Comparison of ENCODE assay signal across 22 mouse cellular contexts in the genomic region with DNA sequence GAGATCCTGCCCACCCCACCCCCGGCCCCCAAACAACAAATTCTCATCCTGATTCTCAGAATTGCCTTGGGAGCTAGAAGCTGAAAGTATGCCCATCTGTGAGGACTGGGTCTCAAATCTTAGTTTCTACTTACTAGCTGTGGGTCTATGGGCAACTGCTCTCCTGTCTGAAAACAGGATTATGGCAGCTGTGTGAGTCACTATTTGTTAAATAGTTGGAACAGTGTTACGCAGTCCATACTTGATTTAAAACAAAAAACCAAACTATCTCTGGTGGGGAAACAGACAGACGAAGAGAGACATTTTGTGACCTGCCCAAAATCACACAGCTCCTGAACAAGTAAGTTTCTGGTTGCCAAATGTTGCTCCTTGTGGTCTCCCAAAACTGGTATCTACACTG. TPM values are rescaled to one million over a fixed set of nuclear protein-coding genes. Genes with fewer than 3 reads are reported as not detected.
DNase-seq lines count a peak whose midpoint lies in the region; TF ChIP-seq lines count a peak whose summit lies in the region.
"Had no signal": no experiment of that assay in that cellular context is flagged by ENCODE, and none has a peak within 500 bp of the region (broad histone marks: within the 10 kb centered on the region; RNA-seq: fewer than 3 reads in every experiment).

No protein-coding gene starts in this region.

- peak overlapping the region; percentile 34; the same call in 1 of the 2 replicates for H3K27ac ChIP-seq in embryonic fibroblast, embryonic 13.5 days (ENCODE audit: insufficient read depth, low read length)
- H3K27ac ChIP-seq: embryonic facial prominence, embryonic 10.5 days; embryonic facial prominence, embryonic 12.5 days; forebrain, embryonic 10.5 days; forebrain, embryonic 12.5 days had no signal

- no peaks in the 10 kb centered on the region for H3K27me3 ChIP-seq in C2C12 (ENCODE audit: control insufficient read depth, insufficient read depth, insufficient read length)
- H3K27me3 ChIP-seq: Patski had no signal

- TF ChIP-seq POLR2A in embryonic fibroblast, embryonic 13.5 days (IDR thresholded peaks at IDR 0.05; ENCODE audit: low read depth, low read length): no peak

- H3K36me3 ChIP-seq in C2C12 (ENCODE audit: control insufficient read depth, insufficient read depth): peaks cover 56% of the 10 kb centered on the region

- peak overlapping the region; percentile 85 for H3ac ChIP-seq in C2C12 (ENCODE audit: control insufficient read depth, insufficient read length, low read depth)

- no peak for TF ChIP-seq CTCF in C2C12 (IDR thresholded peaks at IDR 0.05; ENCODE audit: control insufficient read depth, insufficient read depth, insufficient read length)
- no peak for TF ChIP-seq CTCF in embryonic fibroblast, embryonic 13.5 days (IDR thresholded peaks at IDR 0.05; ENCODE audit: borderline replicate concordance, insufficient read depth, low read length)

- peaks cover 83% of the 10 kb centered on the region for H3K79me2 ChIP-seq in C2C12 (ENCODE audit: control insufficient read depth, insufficient read depth)

- peaks cover 61% of the 10 kb centered on the region for H3K79me3 ChIP-seq in C2C12 (ENCODE audit: low read depth)

- peak overlapping the region; percentile 99 for H3K4me3 ChIP-seq in C2C12 (ENCODE audit: insufficient read depth, poor library complexity, severe bottlenecking)
- H3K4me3 ChIP-seq in embryonic fibroblast, embryonic 13.5 days (ENCODE audit: insufficient read depth, low read length): peak overlapping the region; percentile 65; the same call in 1 of the 2 replicates
- H3K4me3 ChIP-seq: embryonic facial prominence, embryonic 10.5 days; embryonic facial prominence, embryonic 12.5 days; erythroblast, embryonic 14.5 days; forebrain, embryonic 10.5 days; forebrain, embryonic 12.5 days had no signal

- peaks cover 13% of the 10 kb centered on the region for H3K4me1 ChIP-seq in embryonic fibroblast, embryonic 13.5 days (ENCODE audit: control insufficient read depth, insufficient read depth, low read length)

- DNase-seq in layer of hippocampus, adult 18-20 months (ENCODE audit: low spot score in 2 of 2): no peak
- no peak for DNase-seq in cerebellum, postnatal 36 days
- no peak for DNase-seq in retina, embryonic 14.5 days (ENCODE audit: low spot score)
- DNase-seq: adrenal gland, adult 8-10 months; adrenal gland, postnatal 14 days; adrenal gland, postnatal 36 days; B cell, adult 2 months; cerebellum, adult 11-12 months; cerebellum, adult 2 months; cerebellum, postnatal 14 days had no signal

TF ChIP-seq in C2C12, 6 proteins besides CTCF, POLR2A, EP300 and RAD21:
- TF ChIP-seq CEBPB (IDR thresholded peaks at IDR 0.05; ENCODE audit: low read depth): no peak
- TF ChIP-seq USF1 (IDR thresholded peaks at IDR 0.05; ENCODE audit: low read depth): no peak
- no peak for TF ChIP-seq MYOG (IDR thresholded peaks at IDR 0.05; ENCODE audit: control insufficient read depth, extremely low read depth, insufficient read length)
- TF ChIP-seq MAX (IDR thresholded peaks at IDR 0.05): no peak
- TF ChIP-seq FOSL1 (IDR thresholded peaks at IDR 0.05; ENCODE audit: insufficient read depth, low read length, poor library complexity, severe bottlenecking): no peak
- TF ChIP-seq MYOD1 (IDR thresholded peaks at IDR 0.05; ENCODE audit: control insufficient read depth, insufficient read length, low read depth): no peak

RNA-seq across cellular contexts. Expression of a gene that starts 2.3 kb away (rescaled TPM):
- 146 TPM for polyA plus RNA-seq in C2C12 (2012; fragmentation: generic; extraction: Trizol)
- polyA plus RNA-seq in embryonic fibroblast, embryonic 13.5 days (2011; ENCODE audit: insufficient read length, low read depth, missing spikeins): 13.4 and 35.0 TPM in 2 replicates
- total RNA-seq in layer of hippocampus, adult 18-20 months (2021): not detected
- polyA plus RNA-seq: activated CD4-positive, CD25-positive, alpha-beta regulatory T cell, adult 4 months; cerebellum, adult 2 months; embryonic facial prominence, embryonic 10.5 days; embryonic facial prominence, embryonic 12.5 days; embryonic facial prominence, embryonic 14.5 days; forebrain, embryonic 10.5 days; forebrain, embryonic 12.5 days; forebrain, embryonic 14.5 days; forebrain, embryonic 16.5 days had no signal

RNA-seq across cellular contexts. Expression of a gene that starts 8.0 kb away (rescaled TPM):
- polyA plus RNA-seq in C2C12 (2012; fragmentation: generic; extraction: Trizol): 30.5 TPM
- polyA plus RNA-seq in embryonic fibroblast, embryonic 13.5 days (2011; ENCODE audit: insufficient read length, low read depth, missing spikeins): 3.0 and 5.2 TPM in 2 replicates
- total RNA-seq in layer of hippocampus, adult 18-20 months (2021): 10 to 100 TPM; 36.5 to 37.0 TPM

RNA-seq across cellular contexts. Expression of a gene that starts 10.7 kb away (rescaled TPM):
- polyA plus RNA-seq in C2C12 (2012; fragmentation: generic; extraction: Trizol): 83.7 TPM
- polyA plus RNA-seq in embryonic fibroblast, embryonic 13.5 days (2011; ENCODE audit: insufficient read length, low read depth, missing spikeins): 53.1 and 66.3 TPM in 2 replicates
- 10 to 100 TPM; 95.7 to 97.4 TPM for total RNA-seq in layer of hippocampus, adult 18-20 months (2021)

RNA-seq across cellular contexts. Expression of a gene that starts 18.6 kb away (rescaled TPM):
- polyA plus RNA-seq in C2C12 (2012; fragmentation: generic; extraction: Trizol): 4.8 TPM
- polyA plus RNA-seq in embryonic fibroblast, embryonic 13.5 days (2011; ENCODE audit: insufficient read length, low read depth, missing spikeins): 0.76 and 1.0 TPM in 2 replicates
- total RNA-seq in layer of hippocampus, adult 18-20 months (2021): not detected
- polyA plus RNA-seq: erythroblast, embryonic 14.5 days had no signal

RNA-seq across cellular contexts. Expression of a gene that starts 24.1 kb away (rescaled TPM):
- 177 TPM for polyA plus RNA-seq in C2C12 (2012; fragmentation: generic; extraction: Trizol)
- polyA plus RNA-seq in embryonic fibroblast, embryonic 13.5 days (2011; ENCODE audit: insufficient read length, low read depth, missing spikeins): 368 and 420 TPM in 2 replicates
- total RNA-seq in layer of hippocampus, adult 18-20 months (2021): 10 to 100 TPM; 11.6 to 13.1 TPM
